Mouse (Mus musculus) adipocyte (in vitro differentiated cells): Measurements from ENCODE around the gene Gipr.
A peak's percentile ranks its signal among the peaks of the same experiment; 100 is the strongest.

Source experiments
- DNase-seq: peaks from one replicate; pipeline ENCODE4 v3.0.0-alpha.2; 2016; ENCODE audit warnings: low spot score

The Gipr gene

DNA sequence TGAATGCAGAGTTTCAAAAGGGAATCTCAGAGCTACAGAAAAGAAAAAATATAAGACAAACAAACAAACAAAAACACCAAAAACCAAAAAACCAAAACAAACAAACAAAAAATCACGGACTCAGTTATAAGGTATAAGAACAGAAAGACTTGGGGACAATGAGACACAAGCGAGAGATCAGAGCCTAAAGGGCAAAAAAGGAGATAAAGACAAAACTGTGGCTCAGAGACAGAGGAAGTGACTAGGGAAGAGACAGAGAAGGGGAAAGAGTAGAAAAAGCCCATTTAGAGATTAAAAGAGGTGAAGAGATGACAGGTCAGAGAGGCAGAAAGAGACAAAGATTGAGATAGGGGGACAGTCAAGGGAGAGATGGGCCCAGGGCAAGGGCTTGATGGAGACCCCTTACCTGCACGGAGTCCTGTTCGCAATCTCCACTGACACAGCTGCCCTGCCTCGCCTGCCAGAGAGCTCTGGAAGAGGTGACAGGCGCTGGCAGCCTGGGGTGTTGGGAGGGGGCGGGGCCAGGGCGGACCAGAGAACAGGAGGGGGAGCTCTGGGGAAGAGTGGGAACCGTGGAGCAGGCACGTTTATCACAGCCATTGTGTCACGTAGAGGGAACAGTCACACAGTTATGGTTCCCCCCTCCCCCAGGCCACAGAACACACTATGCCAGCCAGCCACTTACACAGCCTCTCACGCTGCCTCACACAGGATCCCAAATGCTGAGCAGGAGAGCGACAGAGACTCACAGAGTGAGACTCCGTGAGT, at the start of gene Gipr:
Gene Gipr (minus strand): TSS at position 472 of the 768 bp plus-strand sequence.
- no peak for DNase-seq

DNA sequence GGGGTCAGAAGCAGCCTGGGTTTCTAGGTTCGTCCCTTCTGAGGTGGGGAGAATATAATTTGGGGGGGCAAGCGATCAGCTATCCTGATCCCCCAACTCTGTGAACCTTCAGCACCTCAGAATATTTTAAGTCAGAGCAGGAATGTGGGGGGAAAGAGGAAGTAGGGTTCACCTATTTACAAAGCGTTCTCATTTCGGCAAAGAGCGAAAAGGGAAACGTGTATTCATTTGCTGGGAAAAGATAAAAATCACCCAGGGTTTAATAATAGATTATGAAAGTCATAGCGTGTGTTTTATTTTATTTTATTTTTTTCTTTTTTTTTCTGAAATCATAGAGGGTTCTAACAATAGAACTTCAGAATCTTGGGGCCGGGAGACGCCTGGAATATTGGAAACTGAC, 49.0 kb upstream of the Gipr start:
- no peak for DNase-seq

DNA sequence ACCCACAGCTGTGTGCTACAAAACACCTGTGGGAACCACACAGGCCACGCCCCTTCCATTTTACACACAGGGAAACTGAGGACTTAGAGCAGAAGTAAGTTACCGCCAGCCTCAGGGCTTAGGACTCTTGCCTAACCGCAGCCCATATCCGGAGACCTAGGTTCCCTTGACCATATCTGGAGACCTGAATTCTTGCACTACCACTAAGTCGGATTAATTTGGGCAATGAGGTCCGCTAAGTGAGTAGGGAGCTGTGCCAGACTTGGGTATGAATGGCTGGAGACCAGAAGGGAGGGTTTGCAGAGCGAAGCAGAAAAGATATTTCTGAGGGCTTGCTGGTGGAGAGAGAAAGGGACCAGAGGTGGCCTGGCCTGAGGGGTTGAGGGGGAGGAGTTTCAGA, 48.4 kb upstream of the Gipr start:
- no peak for DNase-seq

DNA sequence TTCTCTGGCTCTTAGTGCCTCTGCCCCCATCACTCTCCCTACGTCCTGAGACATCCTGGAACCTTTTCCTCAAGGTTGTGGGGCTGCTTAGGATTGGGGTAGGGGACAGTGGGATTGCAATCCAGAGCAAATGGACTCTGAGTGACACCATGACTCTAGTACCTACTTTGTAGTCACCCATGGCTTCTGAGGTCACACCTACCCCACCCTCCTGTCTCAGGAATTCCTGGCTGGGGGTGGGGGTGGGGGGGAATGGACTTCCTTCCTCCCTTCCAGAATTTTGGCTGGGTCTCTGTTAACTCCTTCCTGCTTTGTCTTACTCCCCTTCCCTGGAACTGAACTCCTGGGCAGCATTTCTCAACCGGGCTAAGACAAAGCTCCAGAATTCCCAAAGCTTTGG, 47.5 kb upstream of the Gipr start:
- DNase-seq: no peak

DNA sequence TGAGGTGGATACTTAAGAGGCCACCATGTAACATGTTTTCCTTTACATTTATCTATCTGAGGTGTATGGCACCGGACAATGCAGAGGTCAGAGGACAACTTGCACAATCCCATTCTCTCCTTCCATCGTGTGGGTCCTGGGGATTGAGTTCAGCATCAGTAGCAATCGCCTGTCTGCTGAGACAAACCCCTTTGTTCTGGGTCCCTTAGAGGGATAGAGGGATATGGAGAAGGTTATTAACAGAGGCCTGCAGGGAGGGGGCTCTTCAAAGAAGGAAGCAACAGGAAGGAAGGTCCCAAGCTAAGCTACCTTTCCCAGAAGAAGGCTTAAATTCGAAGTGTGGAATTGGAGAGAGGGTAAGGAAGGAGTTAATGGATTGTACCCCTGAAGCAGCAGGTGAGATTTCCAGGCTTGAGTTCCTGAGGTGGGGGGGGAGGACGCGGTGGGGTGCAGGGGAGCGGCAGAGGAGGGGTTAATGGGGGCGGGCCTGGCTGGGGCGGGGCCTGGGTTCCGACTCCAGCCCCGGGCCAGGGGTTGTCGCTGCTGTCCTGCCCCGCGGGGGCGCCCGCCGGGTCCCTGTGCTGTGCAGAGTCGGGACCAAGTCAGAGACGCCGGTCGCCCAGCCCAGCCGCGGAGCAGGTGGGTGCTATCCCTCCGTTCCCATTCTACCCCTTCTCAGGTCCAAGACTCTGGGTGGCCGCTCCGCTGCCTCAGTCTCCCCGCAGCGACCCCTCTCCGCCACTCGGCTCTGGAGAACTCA, 46.2 kb upstream of the Gipr start, which contains the start of gene Gpr4:
Gene Gpr4 (plus strand): TSS at position 543 of the 760 bp plus-strand sequence.
- no peak for DNase-seq

DNA sequence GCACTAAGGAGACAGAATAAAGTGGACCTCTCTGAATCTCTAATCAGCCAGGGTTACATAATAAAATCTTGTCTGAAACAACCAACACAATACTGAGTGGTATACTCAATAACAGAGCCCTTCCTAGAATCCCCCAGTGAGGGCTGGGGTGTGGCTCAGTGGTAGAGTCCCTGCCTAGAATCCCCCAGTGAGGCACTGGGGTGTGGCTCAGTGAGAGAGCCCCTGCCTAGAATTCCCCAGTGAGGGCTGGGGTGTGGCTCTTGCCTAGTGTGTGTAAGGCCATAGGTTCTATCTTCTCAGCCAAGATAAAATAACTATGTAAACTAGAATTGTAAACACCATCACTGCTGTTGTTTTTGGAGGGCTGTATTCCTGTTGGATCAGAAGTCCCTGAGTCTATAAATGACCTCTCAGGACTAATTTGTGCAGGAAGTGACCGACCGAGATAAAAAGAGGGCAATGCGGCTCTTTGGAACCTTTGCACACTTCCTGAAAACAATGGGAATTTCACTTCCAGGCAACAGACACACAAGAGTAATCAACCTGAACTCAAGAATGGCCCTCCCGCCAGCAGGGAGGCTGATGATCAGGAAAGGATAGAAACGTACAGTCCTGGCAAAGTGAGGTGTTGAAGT, 45.2 kb upstream of the Gipr start:
- no peak for DNase-seq

DNA sequence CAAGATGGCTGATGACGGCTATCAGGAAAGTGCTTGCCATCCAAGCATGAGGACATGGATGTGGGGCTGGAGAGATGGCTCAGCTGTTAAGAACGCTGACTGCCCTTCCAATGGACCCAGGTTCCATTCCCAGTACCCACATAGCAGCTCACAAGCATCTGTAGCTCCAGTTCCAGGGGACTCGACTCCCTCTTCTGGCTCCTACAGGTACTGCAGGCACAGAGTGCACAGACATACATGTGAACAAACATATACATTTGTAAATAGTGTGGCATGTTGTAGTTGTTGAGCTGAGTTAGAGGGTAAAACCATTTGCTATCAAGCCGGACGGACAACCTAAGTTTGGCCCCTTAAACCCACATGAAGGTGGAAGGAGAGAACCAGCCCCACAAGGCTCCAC, 44.1 kb upstream of the Gipr start:
- no peak for DNase-seq

DNA sequence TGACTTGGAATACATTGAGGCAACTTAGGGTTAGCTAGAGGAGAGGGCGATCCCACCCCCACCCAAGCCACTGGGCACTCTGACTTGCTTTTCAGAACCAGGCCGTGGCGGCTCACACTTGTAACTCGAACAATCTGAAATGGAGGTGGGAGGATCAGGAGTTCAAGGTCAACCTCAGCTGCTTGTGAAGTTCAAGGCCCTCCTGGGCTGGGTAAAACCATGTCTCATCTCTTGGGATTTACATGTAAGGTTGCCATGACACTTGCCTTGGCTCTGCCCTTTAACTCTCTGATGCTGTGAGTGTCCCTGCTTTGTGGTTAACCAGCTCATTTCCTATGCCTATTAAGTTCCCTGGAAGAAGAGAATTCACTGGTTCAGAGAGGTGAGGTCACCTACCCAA, 43.6 kb upstream of the Gipr start:
- no peak for DNase-seq

DNA sequence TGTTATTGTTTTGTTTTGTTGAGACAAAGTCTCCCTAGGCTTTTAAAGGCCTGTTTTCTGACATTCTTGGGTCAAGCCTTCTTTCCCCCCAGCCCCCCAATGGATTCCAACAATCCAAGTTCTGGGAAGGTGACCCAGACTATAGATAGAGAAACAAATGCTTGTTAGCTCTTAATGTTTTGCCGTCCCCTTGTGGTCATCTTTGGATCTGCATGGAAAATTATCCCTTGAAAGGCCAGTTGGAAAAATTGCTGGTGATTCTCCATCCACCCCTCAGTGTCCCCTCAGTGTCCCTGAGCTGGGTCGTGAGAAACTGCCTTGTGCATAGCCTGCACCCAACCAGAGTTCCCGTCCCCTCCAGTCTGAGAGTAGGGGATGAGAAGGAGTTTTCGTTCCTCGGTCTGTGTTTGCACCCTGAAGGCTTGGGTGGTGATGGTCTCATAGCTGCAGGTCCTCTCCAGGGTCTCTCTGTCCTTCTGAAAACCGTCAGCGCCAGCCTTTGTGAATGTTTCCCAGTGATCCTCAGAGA, 43.1 kb upstream of the Gipr start:
- peak; percentile 74 for DNase-seq

DNA sequence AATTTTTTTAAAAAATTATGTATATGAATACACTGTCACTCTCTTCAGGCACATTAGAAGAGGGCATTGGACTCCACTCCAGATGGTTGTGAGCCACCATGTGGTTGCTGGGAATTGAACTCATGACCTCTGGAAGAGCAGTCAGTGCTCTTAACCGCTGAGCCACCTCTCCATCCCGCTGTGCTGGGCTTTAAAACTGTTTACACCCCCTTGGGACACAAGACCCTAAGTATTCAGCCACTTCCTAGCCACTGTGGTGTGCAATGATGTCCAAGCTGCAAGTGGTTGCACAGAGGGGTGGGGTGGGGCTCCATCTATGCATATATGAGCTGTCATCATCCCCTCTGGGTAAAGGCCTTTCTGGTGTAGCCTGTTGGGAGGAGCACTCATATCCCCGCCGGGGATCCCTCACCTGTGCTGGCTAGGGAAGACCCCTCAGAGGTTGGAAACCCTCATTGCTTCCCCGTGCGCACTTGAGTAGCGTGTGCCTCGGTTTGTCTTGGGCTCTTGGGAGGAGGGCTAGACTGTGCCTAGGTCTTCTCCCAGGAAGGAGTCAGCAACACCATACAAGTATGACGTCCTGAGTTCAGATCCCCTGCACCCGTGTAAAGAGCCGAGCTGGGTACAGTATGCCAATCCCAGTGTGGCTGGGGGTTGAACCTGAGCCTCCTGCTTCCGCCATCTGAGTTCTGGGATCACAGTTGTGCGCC, 42.4 kb upstream of the Gipr start:
- no peak for DNase-seq

DNA sequence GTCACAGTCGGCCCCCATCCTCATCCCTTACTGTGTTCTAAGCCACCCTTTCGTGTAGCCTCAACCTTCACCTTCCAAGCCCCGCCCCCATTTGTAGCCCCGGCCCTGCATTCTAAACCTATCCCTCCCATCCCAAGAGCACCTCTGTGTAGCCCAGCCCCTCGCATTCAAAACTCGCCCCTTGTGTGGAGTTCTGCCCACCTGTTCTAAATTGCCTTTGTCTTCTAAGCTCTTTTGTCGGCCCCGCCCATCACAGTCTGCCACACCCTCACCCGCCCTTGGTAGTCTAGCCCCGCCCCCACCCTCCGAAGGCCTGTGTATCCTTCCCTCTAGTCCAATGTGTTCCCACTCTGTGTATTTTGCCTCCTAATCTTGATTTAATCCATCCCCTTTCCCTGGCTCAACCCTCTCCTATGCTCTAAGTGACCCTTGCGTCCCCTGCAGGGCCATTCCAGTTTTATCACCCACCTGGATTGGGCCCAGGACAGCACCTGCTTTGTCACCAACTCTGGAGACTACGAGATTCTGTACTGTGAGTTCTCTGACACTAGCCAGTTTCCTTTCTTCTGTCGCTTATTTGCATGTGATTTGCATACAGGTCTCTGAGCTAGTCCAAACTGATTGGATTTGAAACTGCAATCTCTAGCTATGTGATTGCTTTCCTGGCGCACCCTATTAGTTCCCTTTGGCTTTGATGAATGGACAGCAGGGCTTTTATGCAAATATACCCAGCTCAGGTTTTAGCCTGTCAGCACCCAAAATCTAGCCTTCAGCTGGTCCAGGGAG, 36.3 kb upstream of the Gipr start:
- no peak for DNase-seq

DNA sequence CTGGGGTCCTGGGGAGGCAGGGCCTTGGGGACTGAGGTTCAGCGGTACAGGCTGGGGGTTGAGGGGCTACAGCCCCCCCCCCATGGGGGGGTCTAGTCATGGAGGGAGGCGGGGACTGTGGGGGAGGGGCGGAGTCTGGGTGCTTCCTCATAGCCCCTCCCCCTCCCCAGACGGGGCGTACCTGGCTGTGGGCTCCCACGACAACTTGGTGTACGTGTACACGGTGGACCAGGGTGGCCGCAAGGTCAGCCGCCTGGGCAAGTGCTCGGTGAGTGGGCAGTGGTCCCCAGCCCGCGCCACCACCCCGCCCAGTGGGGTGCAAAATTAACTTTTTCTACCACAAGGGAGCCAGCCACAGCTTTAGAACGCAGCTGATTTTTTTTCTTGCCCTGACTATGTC, 35.7 kb upstream of the Gipr start:
- DNase-seq: no peak

DNA sequence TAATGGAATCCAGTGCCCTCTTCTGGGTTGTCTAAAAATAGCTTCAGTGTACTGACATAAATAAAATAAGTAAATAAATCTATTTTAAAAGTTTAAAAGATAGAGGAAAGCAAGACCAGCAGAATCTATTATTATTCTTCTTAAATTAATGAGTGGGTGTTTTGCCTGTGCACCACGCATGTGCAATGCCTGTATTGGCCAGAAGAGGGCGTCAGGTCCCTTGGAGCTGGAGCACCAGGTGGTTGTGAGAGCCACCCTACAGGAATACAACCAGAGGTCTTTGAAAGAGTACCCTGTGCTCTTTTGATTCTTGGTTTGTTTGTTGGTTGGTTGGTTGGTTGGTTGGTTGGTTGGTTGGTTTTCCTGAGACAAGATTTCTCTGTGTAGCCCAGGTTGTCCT, 32.1 kb upstream of the Gipr start:
- DNase-seq: no peak

DNA sequence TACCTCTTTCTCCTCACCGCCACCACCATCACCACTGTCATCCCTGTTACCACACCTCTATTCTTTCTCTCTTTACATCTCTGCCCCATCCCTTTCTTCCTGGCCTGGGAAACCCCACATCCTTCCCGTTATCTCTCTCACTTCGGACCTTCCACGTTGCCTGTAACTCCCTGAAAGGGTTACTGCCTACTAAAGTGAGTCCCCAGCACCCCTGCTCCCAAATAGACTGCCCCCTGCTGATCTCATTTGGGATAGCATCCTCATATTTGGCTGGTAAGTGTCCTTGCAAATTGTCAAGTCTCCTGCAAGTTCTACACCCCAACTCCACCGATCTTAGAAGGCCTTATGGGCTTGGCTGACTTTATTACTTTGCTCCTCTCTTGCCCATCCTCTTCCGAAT, 30.7 kb upstream of the Gipr start:
- DNase-seq: peak; percentile 12

DNA sequence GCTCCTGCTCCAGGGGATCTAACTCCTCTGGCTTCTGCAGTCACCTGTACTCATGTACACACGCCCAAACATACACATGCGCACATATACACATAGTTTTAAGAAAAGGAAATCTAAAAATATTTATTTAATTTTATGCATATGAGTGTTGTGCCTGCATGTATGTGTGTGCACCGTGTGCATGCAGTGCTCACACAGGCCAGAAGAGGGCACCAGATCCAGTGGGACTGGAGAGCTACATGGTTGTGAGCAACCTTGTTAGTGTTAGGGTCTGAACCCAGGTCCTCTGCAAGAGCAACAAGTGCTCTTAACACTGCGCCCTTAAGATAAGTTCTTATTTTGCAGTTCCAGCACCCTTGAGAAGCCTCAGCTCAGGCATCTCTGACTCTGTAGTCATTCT, 28.7 kb upstream of the Gipr start:
- DNase-seq: no peak

DNA sequence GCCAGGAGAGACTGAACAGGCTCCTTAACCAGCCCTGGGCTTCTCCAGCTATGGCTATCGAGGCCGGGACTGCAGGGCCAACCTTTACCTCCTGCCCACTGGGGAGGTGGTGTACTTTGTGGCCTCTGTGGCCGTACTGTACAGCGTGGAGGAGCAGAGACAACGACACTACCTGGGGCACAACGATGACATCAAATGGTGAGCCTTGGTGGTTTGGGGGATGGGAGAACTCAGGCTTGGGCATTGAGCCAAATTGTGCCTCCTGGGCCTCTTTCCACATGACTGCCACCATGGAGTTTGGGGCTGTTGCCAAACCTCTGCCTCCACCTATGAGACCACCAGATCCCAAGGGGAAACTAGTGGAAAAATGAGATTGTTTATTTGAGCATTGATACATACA, 18.8 kb upstream of the Gipr start:
- DNase-seq: no peak

DNA sequence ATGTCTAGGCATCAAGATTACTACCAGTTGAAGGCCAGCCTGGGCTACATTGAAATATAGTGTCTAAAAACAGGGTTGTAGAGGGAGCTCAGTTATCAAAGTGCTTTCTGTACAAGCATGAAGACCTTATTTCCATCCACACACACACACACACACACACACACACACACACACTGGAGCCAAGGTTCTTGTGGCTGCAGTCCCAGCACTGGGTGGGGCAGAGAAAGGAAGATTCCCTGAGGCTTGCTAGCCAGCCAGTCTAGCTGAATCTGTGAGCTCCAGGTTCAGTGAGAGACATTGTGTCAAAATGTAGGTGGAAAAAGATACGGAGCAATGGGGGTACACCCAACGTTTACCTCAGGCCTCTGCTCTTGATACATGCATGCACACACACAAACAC, 18.3 kb upstream of the Gipr start:
- DNase-seq: peak; percentile 45

DNA sequence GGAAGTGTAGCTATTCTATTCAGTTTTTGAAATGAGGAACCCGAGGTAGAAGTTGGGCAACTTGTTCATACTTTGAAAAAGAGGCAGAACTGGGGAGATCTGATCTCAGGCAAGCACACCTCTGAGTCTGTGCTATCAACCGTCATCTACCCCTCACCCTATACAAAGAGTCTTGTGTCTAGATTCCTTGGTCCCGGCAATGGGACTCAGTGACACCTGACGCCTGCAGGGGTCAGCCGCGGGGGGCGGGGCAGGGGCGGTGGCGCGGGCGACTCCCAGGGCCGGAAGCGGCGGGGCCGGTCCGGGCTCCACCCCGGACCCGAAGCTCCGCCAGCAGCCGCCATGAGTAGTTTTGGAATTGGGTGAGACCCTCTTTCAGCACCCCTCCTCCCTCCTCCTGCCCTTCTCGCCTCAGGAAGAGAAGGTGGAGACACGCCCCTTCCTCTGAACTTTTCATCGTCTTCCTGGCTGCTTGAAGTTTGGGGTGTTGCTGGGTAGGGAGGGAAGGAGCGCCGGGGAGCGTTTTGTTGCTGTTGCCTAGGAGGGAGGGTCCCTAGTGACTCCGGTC, 15.0 kb upstream of the Gipr start:
- DNase-seq: no peak

DNA sequence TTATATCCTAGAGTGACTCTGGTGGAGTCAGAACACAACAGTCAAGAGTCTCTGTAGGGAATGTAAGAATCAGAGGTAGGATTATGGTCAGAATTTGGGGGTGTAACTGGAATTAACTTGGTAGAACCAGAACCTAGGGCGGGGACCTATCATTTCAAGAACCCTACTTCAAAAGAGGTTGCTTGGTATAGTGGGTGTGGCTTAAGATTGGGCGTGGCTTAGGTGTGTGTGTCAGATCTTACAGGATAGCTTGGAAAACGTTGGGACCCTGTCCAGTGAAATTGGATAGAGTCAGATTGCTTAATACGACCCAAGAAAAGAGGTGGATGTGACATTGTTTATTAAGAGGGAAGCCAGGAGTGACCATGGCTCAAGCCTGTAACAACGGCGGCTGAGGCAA, 14.0 kb upstream of the Gipr start:
- no peak for DNase-seq

DNA sequence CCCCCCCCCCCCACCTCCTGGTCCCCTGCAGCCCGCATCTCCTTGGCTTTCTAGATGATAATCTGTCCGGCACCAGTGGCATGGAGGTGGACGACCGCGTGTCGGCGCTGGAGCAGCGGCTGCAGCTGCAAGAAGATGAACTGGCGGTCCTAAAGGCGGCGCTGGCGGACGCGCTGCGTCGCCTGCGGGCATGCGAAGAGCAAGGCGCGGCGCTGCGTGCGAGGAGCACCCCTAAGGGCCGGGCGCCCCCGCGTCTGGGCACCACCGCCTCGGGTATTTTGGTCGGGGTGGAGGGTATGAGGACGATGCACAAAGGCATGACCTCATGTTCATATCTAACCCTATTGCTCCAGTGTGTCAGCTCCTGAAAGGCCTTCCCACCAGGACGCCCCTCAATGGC, 13.2 kb upstream of the Gipr start:
- DNase-seq: no peak

DNA sequence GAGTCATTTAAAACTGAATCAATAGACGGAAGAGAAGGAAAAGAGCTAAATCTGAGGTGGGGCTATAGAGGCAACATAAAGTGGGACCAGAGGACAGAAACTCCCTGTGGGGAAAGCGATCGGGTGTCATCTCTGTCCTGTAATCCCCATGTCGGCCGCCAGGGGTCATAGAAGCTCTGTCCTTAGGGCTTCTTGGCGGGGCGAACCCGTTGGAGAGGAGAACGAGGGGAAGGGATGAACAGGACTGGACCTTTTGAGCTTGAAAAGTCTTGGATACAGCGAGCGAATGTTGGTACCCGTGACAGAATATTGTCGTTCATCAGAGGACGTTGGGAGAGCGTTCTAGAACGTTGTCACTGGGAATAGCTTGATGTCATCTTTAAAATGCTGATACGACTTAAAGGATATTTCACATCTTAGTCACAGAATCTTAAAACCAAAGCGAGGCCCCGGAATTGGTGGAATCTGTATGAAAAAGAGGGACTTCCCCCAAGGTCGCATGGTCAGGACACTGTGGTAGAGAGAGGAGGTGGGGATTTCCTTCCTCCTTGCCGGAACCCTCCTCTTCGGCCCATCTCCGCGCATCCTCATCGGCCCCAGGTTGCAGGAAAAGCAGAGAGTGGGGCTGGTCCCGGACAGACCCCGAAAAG, 12.6 kb upstream of the Gipr start:
- DNase-seq: no peak
